Mouse (Mus musculus) heart, adult 2 months (tissue): ENCODE measurements around the gene Rabepk. TPM values are rescaled to one million over a fixed set of nuclear protein-coding genes. Genes with fewer than 3 reads are reported as not detected.
A peak's percentile ranks its signal among the peaks of the same experiment; 100 is the strongest.
"Not testable (repeated sequence)": the region's sequence is repeated elsewhere in the genome, so short reads cannot be mapped to it uniquely, and the experiment has no call there.

Experiments used
- DNase-seq, 2 experiments: peaks; one replicate each; pipeline ENCODE4 v3.0.0; 2021
- H3K27ac ChIP-seq: fragments of 200-600 bp; 2 replicates; pipeline ENCODE4 v1.8.1; 2022
- H3K27me3 ChIP-seq: fragments of 200-500 bp; 2 replicates; pipeline ENCODE4 v1.6.1; 2012; ENCODE audit warnings: mild to moderate bottlenecking, low read length, inconsistent platforms, mixed read lengths; ENCODE audit not compliant: control insufficient read depth, insufficient read depth
- H3K36me3 ChIP-seq: fragments of 200-500 bp; 2 replicates; pipeline ENCODE4 v1.6.1; 2012; ENCODE audit warnings: low read length, inconsistent platforms; ENCODE audit not compliant: control insufficient read depth, insufficient read depth
- H3K4me1 ChIP-seq: fragments of 200-500 bp; 2 replicates; pipeline ENCODE4 v1.6.1; 2011; ENCODE audit warnings: low read length; ENCODE audit not compliant: control insufficient read depth, insufficient read depth
- H3K4me3 ChIP-seq: fragments of 200-600 bp; 2 replicates; pipeline ENCODE4 v1.8.1; 2022
- H3K79me2 ChIP-seq: fragments of 200-500 bp; replicated peaks from 2 replicates; pipeline ENCODE4 v1.6.1; 2012; ENCODE audit warnings: mild to moderate bottlenecking, inconsistent platforms, low read length, moderate library complexity, mixed read lengths; ENCODE audit not compliant: control insufficient read depth, insufficient read depth
- H3K9ac ChIP-seq: fragments of 200-500 bp; 2 replicates; pipeline ENCODE4 v1.6.1; 2012; ENCODE audit warnings: low read depth, mild to moderate bottlenecking, control low read depth, inconsistent platforms, low read length, mixed read lengths
- CTCF ChIP-seq: fragments of 200-600 bp; IDR thresholded peaks from 2 replicates; pipeline ENCODE4 v1.8.1; 2022; ENCODE audit warnings: antibody characterized with exemption, mild to moderate bottlenecking, moderate library complexity
- EP300 ChIP-seq: fragments of 200-500 bp; IDR thresholded peaks from 2 replicates; pipeline ENCODE4 v1.6.1; 2011; ENCODE audit warnings: low read depth, low read length, control low read depth; ENCODE audit not compliant: insufficient read depth
- POLR2A ChIP-seq: fragments of 200-500 bp; IDR thresholded peaks from 2 replicates; pipeline ENCODE4 v1.6.1; 2011; ENCODE audit warnings: mild to moderate bottlenecking, low read depth, low read length, control low read depth; ENCODE audit not compliant: insufficient read depth
- WGBS: fragments of 180-500 bp; shearing (Covaris S2); methylation state at CpG from one replicate; pipeline ENCODE4 v1.1.7; 2018; 5-methylcytosine and 5-hydroxymethylcytosine counted together
- intact Hi-C: fragments of 180-260 bp; cut with DNase I; formaldehyde crosslinking; loops from one replicate; pipeline ENCODE4 v1.15.1; 2025
- polyA plus RNA-seq: library from polyadenylated mRNA; depleted of rRNA; stranded (reverse); fragments of >200 nt; gene quantifications from 2 replicates; pipeline ENCODE4 v1.2.3, GENCODE M21; 2012
- total RNA-seq, 2 experiments: library from RNA; stranded (reverse); gene quantifications; 2 replicates each; pipeline ENCODE4 v1.2.3; 2021

The Rabepk gene
- total and polyA plus RNA-seq, 3 experiments: 12.1 to 19.3 (median 13.3) TPM

- Histone ChIP-seq H3K36me3 (no peaks in the 10 kb centered on the region), H3K27ac (no peak overlapping the region), H3K9ac (no peak overlapping the region), H3K4me1 (no peaks in the 10 kb centered on the region), H3K4me3 (no peak overlapping the region), H3K27me3 (no peaks in the 10 kb centered on the region), H3K79me2 (no peaks in the 10 kb centered on the region)
- intact Hi-C loops: no loop called here
- DNase-seq: no peak
- WGBS: 52% methylated on average over 2 of the region's 2 CpGs
- no peak for TF ChIP-seq CTCF
- no peak for TF ChIP-seq POLR2A
- TF ChIP-seq EP300: no peak
Measured at GRCm38 (mm10) chr2:34762872-34763271, 36.8 kb downstream of the Rabepk start.

- no peak overlapping the region for H3K9ac ChIP-seq
- TF ChIP-seq POLR2A: no peak
- no peak for TF ChIP-seq EP300
- no peak for TF ChIP-seq CTCF
- H3K27me3 ChIP-seq: no peaks in the 10 kb centered on the region
- H3K4me3 ChIP-seq: no peak overlapping the region
- H3K4me1 ChIP-seq: no peaks in the 10 kb centered on the region
- WGBS: 65% methylated on average over 2 of the region's 2 CpGs
- no peaks in the 10 kb centered on the region for H3K36me3 ChIP-seq
- DNase-seq: no peak
- no peak overlapping the region for H3K27ac ChIP-seq
- intact Hi-C loops: no loop called here
- H3K79me2 ChIP-seq: no peaks in the 10 kb centered on the region
Measured at GRCm38 (mm10) chr2:34762174-34762573, 37.5 kb downstream of the Rabepk start.

GRCm38 (mm10) chr2:34761272-34761671, 38.4 kb downstream of the Rabepk start:
- WGBS: 88% methylated on average over 5 of the region's 5 CpGs
- DNase-seq, intact Hi-C loops: not testable (repeated sequence)

GRCm38 (mm10) chr2:34757341-34757740, 42.4 kb downstream of the Rabepk start:
- H3K4me1 ChIP-seq: no peaks in the 10 kb centered on the region; the same call in 1 of the 2 replicates
- no peak overlapping the region for H3K9ac ChIP-seq
- no peak overlapping the region for H3K4me3 ChIP-seq
- no peaks in the 10 kb centered on the region for H3K79me2 ChIP-seq
- intact Hi-C loops: no loop called here
- no peaks in the 10 kb centered on the region for H3K27me3 ChIP-seq
- TF ChIP-seq CTCF (no peak), EP300 (no peak), POLR2A (no peak)
- DNase-seq: no peak
- peaks cover 2% of the 10 kb centered on the region for H3K36me3 ChIP-seq
- 58% methylated on average over 1 of the region's 1 CpGs for WGBS
- H3K27ac ChIP-seq: no peak overlapping the region

More at GRCm38 (mm10) chr2:34761272-34761671, 38.4 kb downstream of the Rabepk start:
- not testable (repeated sequence) for H3K27ac ChIP-seq, H3K9ac ChIP-seq, H3K4me1 ChIP-seq, H3K27me3 ChIP-seq, H3K79me2 ChIP-seq, H3K36me3 ChIP-seq, H3K4me3 ChIP-seq

- Histone ChIP-seq H3K4me3 (peak within 1 kb of the TSS; percentile 79), H3K9ac (peak within 1 kb of the TSS; percentile 100), H3K4me1 (peaks cover 2% of the 10 kb centered on the region), H3K27ac (peak within 1 kb of the TSS; percentile 94), H3K27me3 (no peaks in the 10 kb centered on the region), H3K79me2 (peaks cover 2% of the 10 kb centered on the region; the same call in 1 of the 2 replicates), H3K36me3 (peaks cover 7% of the 10 kb centered on the region)
- TF ChIP-seq POLR2A (no peak), CTCF (no peak), EP300 (no peak)
- WGBS: 1% methylated on average over 14 of the region's 14 CpGs
- DNase-seq: peak; percentile 22 to 35
- intact Hi-C loops: loop anchor here (1.0 kb wide), 1 partner anchor 18 kb away; no protein-coding TSS in a partner anchor
Measured at GRCm38 (mm10) chr2:34754551-34755358, 45.0 kb downstream of the Rabepk start, which contains the start of gene Gapvd1. Gapvd1 (minus strand) TSS chr2:34755232.

- TF ChIP-seq CTCF (peak; percentile 41), POLR2A (peak; percentile 76), EP300 (no peak)
- intact Hi-C loops: loop anchor here (1.0 kb wide), 1 partner anchor 18 kb away; no protein-coding TSS in a partner anchor
- peaks cover 2% of the 10 kb centered on the region; the same call in 1 of the 2 replicates for H3K79me2 ChIP-seq
- H3K4me1 ChIP-seq: peaks cover 2% of the 10 kb centered on the region
- H3K36me3 ChIP-seq: peaks cover 7% of the 10 kb centered on the region
- peak overlapping the region; percentile 94 for H3K27ac ChIP-seq
- DNase-seq: peak; percentile 93 to 94
- peak overlapping the region; percentile 79 for H3K4me3 ChIP-seq
- WGBS: under 1% methylated on average over 105 of the region's 106 CpGs
- no peaks in the 10 kb centered on the region for H3K27me3 ChIP-seq
- H3K9ac ChIP-seq: peak overlapping the region; percentile 100
Measured at GRCm38 (mm10) chr2:34753811-34754550, 45.7 kb downstream of the Rabepk start.
